Mouse (Mus musculus) myocyte (in vitro differentiated cells): ENCODE measurements at regions not wholly inside any gene's neighbourhood (a gene's known extent, or its start where the extent isn't known, plus 50 kb on each side); places are given as distances from the start of the nearest gene placed in this dataset.

Experiments
- MAX ChIP-seq: IDR thresholded peaks from one replicate; pipeline ENCODE4 v1.6.1; 2011; ENCODE audit warnings: low read depth, mild to moderate bottlenecking, control low read depth
- POLR2A ChIP-seq: IDR thresholded peaks from one replicate; pipeline ENCODE4 v1.6.1; 2011; ENCODE audit warnings: low read depth, mild to moderate bottlenecking, control low read depth, moderate library complexity; ENCODE audit not compliant: insufficient read length
- TCF3 ChIP-seq: IDR thresholded peaks from one replicate; pipeline ENCODE4 v1.6.1; 2011; ENCODE audit warnings: low read depth, control low read depth; ENCODE audit not compliant: insufficient read length

- TF ChIP-seq MAX (no peak), POLR2A (no peak), TCF3 (no peak)
These were observed 70.4 kb upstream of the Akap6 start for GRCm38 (mm10) chr12:52628771-52629170.
